Mouse (Mus musculus) CH12.LX (cell line): ENCODE data around the gene Proser3. TPM values are rescaled to one million over a fixed set of nuclear protein-coding genes. Genes with fewer than 3 reads are reported as not detected.

ENCODE experiments used
- DNase-seq: peaks from one replicate; pipeline ENCODE4 v3.0.0-alpha.2; 2013; ENCODE audit errors: extremely low read depth
- H3K27ac ChIP-seq: 2 replicates; pipeline ENCODE4 v1.5.1; 2012; ENCODE audit warnings: low read depth, mild to moderate bottlenecking, control low read depth, moderate library complexity; ENCODE audit not compliant: insufficient read depth
- H3K27me3 ChIP-seq: replicated peaks from 2 replicates; pipeline ENCODE3; 2012; ENCODE audit warnings: inconsistent platforms
- H3K36me3 ChIP-seq, 2 experiments: replicated peaks in 1 of 2; 2 replicates each; pipeline versions ENCODE3 to v1.6.1; 2012; ENCODE audit warnings: inconsistent platforms in 1 of 2, low read length in 1 of 2, mild to moderate bottlenecking in 1 of 2, mixed read lengths in 1 of 2, moderate library complexity in 1 of 2; ENCODE audit not compliant: control insufficient read depth in 1 of 2, insufficient read depth in 1 of 2
- H3K4me1 ChIP-seq, 2 experiments: 2 replicates each; pipeline ENCODE4 v1.6.1; 2012; ENCODE audit warnings: inconsistent platforms in 1 of 2, moderate library complexity in 1 of 2; ENCODE audit not compliant: insufficient read depth in 2 of 2, control insufficient read depth in 1 of 2
- H3K4me2 ChIP-seq: 2 replicates; pipeline ENCODE4 v1.6.1; 2012; ENCODE audit warnings: low read depth, mild to moderate bottlenecking, control low read depth; ENCODE audit not compliant: poor library complexity, insufficient read depth, severe bottlenecking
- H3K4me3 ChIP-seq, 3 experiments: fragments of 150-350 bp in 1 of 3; sonication (generic) in 1 of 3; replicated peaks in 1 of 3; 2 replicates each; pipeline versions ENCODE3 to v1.5.1; 2011 to 2012; ENCODE audit warnings: low read depth in 2 of 3, low read length in 2 of 3, mild to moderate bottlenecking in 2 of 3, moderate library complexity in 2 of 3, control low read depth in 1 of 3, improper control_type of control experiment in 1 of 3, inconsistent platforms in 1 of 3, mixed read lengths in 1 of 3; ENCODE audit not compliant: poor library complexity in 1 of 3
- H3K79me2 ChIP-seq: replicated peaks from 2 replicates; pipeline ENCODE4 v1.6.1; 2012; ENCODE audit warnings: mild to moderate bottlenecking, moderate library complexity; ENCODE audit not compliant: control insufficient read depth, poor library complexity, insufficient read depth, severe bottlenecking; ENCODE audit errors: extremely low read depth
- H3K9ac ChIP-seq: 2 replicates; pipeline ENCODE4 v1.6.1; 2012; ENCODE audit warnings: low read depth, mild to moderate bottlenecking, control low read depth, moderate library complexity; ENCODE audit not compliant: insufficient read depth
- H3K9me3 ChIP-seq: replicated peaks from 2 replicates; pipeline ENCODE3; 2012; ENCODE audit warnings: low read length, inconsistent platforms, mixed read lengths
- CHD1 ChIP-seq: IDR thresholded peaks from 2 replicates; pipeline ENCODE4 v1.6.1; 2012; ENCODE audit warnings: low read depth, low read length, improper control_type of control experiment, inconsistent platforms
- CHD2 ChIP-seq: IDR thresholded peaks from 2 replicates; pipeline ENCODE4 v1.6.1; 2011; ENCODE audit warnings: low read length, improper control_type of control experiment
- CTCF ChIP-seq, 2 experiments: IDR thresholded peaks in 1 of 2; conservative IDR thresholded peaks in 1 of 2; 2 replicates each; pipeline ENCODE4 v1.5.1; 2011 to 2012; ENCODE audit warnings: low read depth in 2 of 2, low read length in 2 of 2, improper control_type of control experiment in 1 of 2, inconsistent platforms in 1 of 2, mild to moderate bottlenecking in 1 of 2, moderate library complexity in 1 of 2
- E2F4 ChIP-seq: IDR thresholded peaks from 2 replicates; pipeline ENCODE4 v1.6.1; 2011; ENCODE audit warnings: low read depth, low read length, improper control_type of control experiment; ENCODE audit not compliant: insufficient replicate concordance
- ELF1 ChIP-seq: IDR thresholded peaks from 2 replicates; pipeline ENCODE4 v1.6.1; 2014; ENCODE audit warnings: low read depth, mild to moderate bottlenecking, inconsistent platforms, low read length, improper control_type of control experiment
- EP300 ChIP-seq: IDR thresholded peaks from 2 replicates; pipeline ENCODE4 v1.6.1; 2011; ENCODE audit warnings: low read length, improper control_type of control experiment
- GABPA ChIP-seq: IDR thresholded peaks from 2 replicates; pipeline ENCODE4 v1.6.1; 2012; ENCODE audit warnings: low read depth, low read length, improper control_type of control experiment, inconsistent platforms; ENCODE audit not compliant: insufficient replicate concordance
- MAFK ChIP-seq: IDR thresholded peaks from 2 replicates; pipeline ENCODE4 v1.6.1; 2011; ENCODE audit warnings: low read length, improper control_type of control experiment; ENCODE audit not compliant: insufficient replicate concordance
- MXI1 ChIP-seq: IDR thresholded peaks from 2 replicates; pipeline ENCODE4 v1.6.1; 2011; ENCODE audit warnings: mild to moderate bottlenecking, low read depth, low read length, improper control_type of control experiment
- NRF1 ChIP-seq: IDR thresholded peaks from 2 replicates; pipeline ENCODE4 v1.6.1; 2014; ENCODE audit warnings: low read depth, mild to moderate bottlenecking, inconsistent platforms, low read length, improper control_type of control experiment, moderate library complexity
- POLR2A ChIP-seq: IDR thresholded peaks from 2 replicates; pipeline ENCODE4 v1.6.1; 2011; ENCODE audit warnings: low read depth, mild to moderate bottlenecking, improper control_type of control experiment, low read length
- POLR2AphosphoS2 ChIP-seq: IDR thresholded peaks from 2 replicates; pipeline ENCODE4 v1.6.1; 2011; ENCODE audit warnings: low read depth, low read length, improper control_type of control experiment
- RAD21 ChIP-seq: IDR thresholded peaks from 2 replicates; pipeline ENCODE4 v1.6.1; 2011; ENCODE audit warnings: low read depth, mild to moderate bottlenecking, low read length, improper control_type of control experiment, moderate library complexity
- RCOR1 ChIP-seq: conservative IDR thresholded peaks from 2 replicates; pipeline ENCODE4 v1.6.1; 2012; ENCODE audit warnings: low read depth, mild to moderate bottlenecking, inconsistent platforms, low read length, improper control_type of control experiment
- SIN3A ChIP-seq: IDR thresholded peaks from 2 replicates; pipeline ENCODE4 v1.6.1; 2012; ENCODE audit warnings: low read length, improper control_type of control experiment, inconsistent platforms
- TBP ChIP-seq: conservative IDR thresholded peaks from 2 replicates; pipeline ENCODE4 v1.6.1; 2011; ENCODE audit warnings: low read depth, low read length, improper control_type of control experiment
- UBTF ChIP-seq: IDR thresholded peaks from 2 replicates; pipeline ENCODE4 v1.6.1; 2012; ENCODE audit warnings: low read depth, mild to moderate bottlenecking, inconsistent platforms, low read length, improper control_type of control experiment, moderate library complexity
- USF1 ChIP-seq: IDR thresholded peaks from 2 replicates; pipeline ENCODE4 v1.6.1; 2014; ENCODE audit warnings: low read depth, mild to moderate bottlenecking, inconsistent platforms, low read length, improper control_type of control experiment
- ZC3H11A ChIP-seq: IDR thresholded peaks from 2 replicates; pipeline ENCODE4 v1.6.1; 2012; ENCODE audit warnings: low read depth, mild to moderate bottlenecking, inconsistent platforms, low read length, improper control_type of control experiment
- ZKSCAN1 ChIP-seq: IDR thresholded peaks from 2 replicates; pipeline ENCODE4 v1.6.1; 2012; ENCODE audit warnings: low read depth, inconsistent platforms, low read length, improper control_type of control experiment, borderline replicate concordance
- ZMIZ1 ChIP-seq: IDR thresholded peaks from 2 replicates; pipeline ENCODE4 v1.6.1; 2012; ENCODE audit warnings: low read depth, mild to moderate bottlenecking, inconsistent platforms, low read length, improper control_type of control experiment
- ZNF384 ChIP-seq: IDR thresholded peaks from 2 replicates; pipeline ENCODE4 v1.6.1; 2012; ENCODE audit warnings: low read depth, low read length, improper control_type of control experiment, inconsistent platforms
- dilution Hi-C: fragments of 300-500 bp; cut with MboI; formaldehyde crosslinking; loops from 2 replicates; pipeline ENCODE4 v1.14.3; 2020; ENCODE audit warnings: low sequenced_read_pairs; ENCODE audit not compliant: extremely low pct_unique_long_range_greater_than_20kb, extremely low pct_ligation_motif_present
- in situ Hi-C: fragments of 300-500 bp; cut with MboI; formaldehyde crosslinking; loops from 3 replicates; pipeline ENCODE4 v1.14.3; 2019; ENCODE audit warnings: low sequenced_read_pairs, low pct_ligation_motif_present, low pct_unique_long_range_greater_than_20kb, mixed read lengths
- polyA plus RNA-seq: library from polyadenylated mRNA; unstranded; fragments of >175 nt; gene quantifications from 2 replicates; pipeline ENCODE4 v1.2.1, GENCODE M21; 2012; ENCODE audit warnings: low read depth; ENCODE audit not compliant: insufficient read length
- total RNA-seq, 2 experiments: library from RNA; depleted of rRNA; stranded (reverse); fragments of 300-350 nt in 1 of 2; fragments of >200 nt in 1 of 2; gene quantifications; 2 replicates each; pipeline ENCODE4 v1.2.3; 2012 to 2014

Gene Proser3
- total and polyA plus RNA-seq, 3 experiments: 2.0 to 6.0 (median 5.9) TPM

DNA sequence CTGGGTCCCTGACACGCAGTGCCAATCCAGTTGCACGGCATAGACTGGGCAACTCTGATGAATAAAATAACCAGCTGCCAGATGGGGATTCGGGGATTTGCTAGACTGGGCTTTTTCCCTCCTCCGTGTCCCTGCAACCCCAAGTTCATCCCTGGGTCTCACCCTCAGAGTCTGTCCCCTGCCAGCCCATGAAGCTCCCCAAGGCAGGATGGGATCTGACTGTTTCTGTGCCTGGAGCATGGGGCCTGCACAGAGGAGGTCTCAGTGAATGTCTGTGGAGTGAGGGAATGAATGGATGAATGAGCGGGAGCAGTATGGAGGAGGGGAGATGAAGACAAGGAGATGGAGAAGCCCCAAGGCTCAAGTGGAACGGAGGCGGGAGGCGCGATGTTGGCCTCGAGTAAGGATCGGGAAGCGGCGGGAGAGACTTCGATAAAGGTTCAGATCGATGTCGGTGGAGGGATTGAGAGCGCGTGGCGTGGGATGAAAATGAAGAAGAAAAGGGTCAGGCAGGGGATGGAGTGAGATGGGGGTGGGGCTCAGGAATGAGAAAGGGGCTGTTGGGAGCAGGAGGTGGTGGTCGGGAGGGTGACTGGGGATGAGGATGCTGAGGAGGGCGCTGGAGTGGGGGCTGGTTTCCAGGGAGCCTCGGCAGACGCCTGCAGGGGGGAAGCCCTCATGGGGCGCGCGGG lies 18.0 kb downstream of the Proser3 start:
- peak overlapping the region; percentile 56 for H3K9ac ChIP-seq
- dilution Hi-C loops: no loop called here
- H3K27me3 ChIP-seq: no peaks in the 10 kb centered on the region
- H3K9me3 ChIP-seq: no peaks in the 10 kb centered on the region
- peak overlapping the region; percentile 50 for H3K4me2 ChIP-seq
- H3K4me3 ChIP-seq: peak overlapping the region; percentile 32 to 83 (median 67)
- H3K27ac ChIP-seq: no peak overlapping the region
- DNase-seq: no peak
- in situ Hi-C loops: no loop called here
- H3K36me3 ChIP-seq: peaks cover 19 to 54% of the 10 kb centered on the region in 2 experiments
- H3K4me1 ChIP-seq: peaks cover 4 to 14% of the 10 kb centered on the region in 2 experiments
- TF ChIP-seq ELF1 (no peak), ZC3H11A (no peak), MAFK (no peak)
- no peaks in the 10 kb centered on the region for H3K79me2 ChIP-seq

DNA sequence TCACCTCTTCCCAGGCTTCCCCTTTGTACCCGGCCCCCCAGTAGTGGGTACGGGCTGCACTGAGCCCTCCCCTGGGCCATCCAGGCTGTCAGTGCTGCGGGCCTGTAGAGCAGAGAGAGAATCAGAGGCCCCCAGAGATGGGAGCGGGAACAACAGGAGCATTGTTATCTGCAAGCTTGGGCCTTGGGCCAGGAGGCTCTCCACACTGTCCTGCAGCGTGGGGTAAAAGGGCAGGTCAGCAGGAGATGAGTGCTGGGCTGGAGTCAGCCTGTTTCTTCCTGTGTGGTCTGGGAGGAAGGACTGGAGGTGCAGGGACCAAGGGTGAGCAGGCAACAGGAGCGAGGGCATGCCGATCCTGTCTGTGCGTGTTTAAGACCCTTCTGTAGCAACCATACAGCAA lies 19.2 kb downstream of the Proser3 start:
- Histone ChIP-seq H3K27me3 (no peaks in the 10 kb centered on the region), H3K27ac (no peak overlapping the region), H3K4me1 (peaks cover 4 to 14% of the 10 kb centered on the region in 2 experiments), H3K4me2 (no peak overlapping the region), H3K4me3 (no peak overlapping the region), H3K9me3 (no peaks in the 10 kb centered on the region), H3K9ac (no peak overlapping the region), H3K79me2 (no peaks in the 10 kb centered on the region), H3K36me3 (peaks cover 25 to 57% of the 10 kb centered on the region in 2 experiments)
- in situ Hi-C loops (no loop called here), dilution Hi-C loops (no loop called here)
- no peak for TF ChIP-seq RAD21
- no peak for TF ChIP-seq MXI1
- TF ChIP-seq ELF1: no peak
- TF ChIP-seq EP300: no peak
- no peak for TF ChIP-seq RCOR1
- TF ChIP-seq CTCF (conservative IDR thresholded peaks at IDR 0.05 in 1 of 2, IDR thresholded peaks at IDR 0.05 in 1 of 2; ENCODE audit: low read depth in 2 of 2, low read length in 2 of 2): no peak
- no peak for TF ChIP-seq CHD1
- no peak for TF ChIP-seq POLR2AphosphoS2
- TF ChIP-seq ZKSCAN1: no peak
- TF ChIP-seq POLR2A: no peak
- TF ChIP-seq GABPA: no peak
- TF ChIP-seq SIN3A: no peak
- TF ChIP-seq NRF1: no peak
- no peak for TF ChIP-seq USF1
- no peak for TF ChIP-seq TBP
- TF ChIP-seq ZNF384: no peak
- no peak for TF ChIP-seq ZMIZ1
- TF ChIP-seq UBTF: no peak
- TF ChIP-seq CHD2: no peak
- no peak for TF ChIP-seq E2F4
- no peak for DNase-seq
